Mouse (Mus musculus): ENCODE data around the gene Ptn. TPM values are rescaled to one million over a fixed set of nuclear protein-coding genes. Genes with fewer than 3 reads are reported as not detected.
A peak's percentile ranks its signal among the peaks of the same experiment; 100 is the strongest.

The Ptn gene
- total and polyA plus RNA-seq, 2 experiments from 2014 or later, result 486 to 1,122 TPM

GRCm38 (mm10) chr6:36797066-36797655, 12.9 kb downstream of the Ptn start:
- 27% methylated on average over 3 of the region's 3 CpGs for WGBS
- ATAC-seq (ENCODE audit: low FRiP score) (0 out of 2 replicates have a peak, but pooled peaks have one; percentile 39), DNase-seq (ENCODE audit: low spot score) (peak; percentile 55)
- no peak overlapping the region for H3K4me2 ChIP-seq (ENCODE audit: low read depth, low read length, poor library complexity, severe bottlenecking)
- 0 out of 2 replicates have a peak overlapping the region, but pooled peaks have one; percentile 29 for H3K9ac ChIP-seq (replicated peaks; ENCODE audit: low read length, poor library complexity, severe bottlenecking)
- H3K4me1 ChIP-seq (ENCODE audit: insufficient read depth, low read length), result 0 out of 2 replicates have a peak, but pooled peaks cover 3% of the 10 kb centered on the region
- no peaks in the 10 kb centered on the region for H3K27me3 ChIP-seq (ENCODE audit: insufficient read depth, low read length)
- no peaks in the 10 kb centered on the region for H3K9me3 ChIP-seq (ENCODE audit: low read length)
- no peak overlapping the region for H3K4me3 ChIP-seq (ENCODE audit: low read depth, low read length)
- H3K36me3 ChIP-seq (ENCODE audit: insufficient read depth, low read length), result no peaks in the 10 kb centered on the region
- TF ChIP-seq CTCF (IDR thresholded peaks at IDR 0.05), result no peak
- H3K27ac ChIP-seq (ENCODE audit: low read depth, low read length), result peak overlapping the region; percentile 57

- H3K4me3 ChIP-seq (ENCODE audit: low read depth, low read length), result no peak overlapping the region
- peak; percentile 53 for TF ChIP-seq CTCF (IDR thresholded peaks at IDR 0.05)
- H3K9ac ChIP-seq (replicated peaks; ENCODE audit: low read length, poor library complexity, severe bottlenecking), result no peak overlapping the region
- DNase-seq (ENCODE audit: low spot score), result peak; percentile 50
- H3K27ac ChIP-seq (ENCODE audit: low read depth, low read length), result 0 out of 2 replicates have a peak overlapping the region, but pooled peaks have one; percentile 43
- whole genome bisulfite sequencing, result 78% methylated on average over 4 of the region's 4 CpGs
- ATAC-seq (ENCODE audit: low FRiP score), result no peak
- H3K27me3 ChIP-seq (ENCODE audit: insufficient read depth, low read length), result no peaks in the 10 kb centered on the region
- H3K9me3 ChIP-seq (ENCODE audit: low read length), result no peaks in the 10 kb centered on the region
- no peaks in the 10 kb centered on the region for H3K36me3 ChIP-seq (ENCODE audit: insufficient read depth, low read length)
- no peak overlapping the region for H3K4me2 ChIP-seq (ENCODE audit: low read depth, low read length, poor library complexity, severe bottlenecking)
- H3K4me1 ChIP-seq (ENCODE audit: insufficient read depth, low read length), result no peaks in the 10 kb centered on the region
These were observed 15.5 kb downstream of the Ptn start for GRCm38 (mm10) chr6:36794535-36794934.

- TF ChIP-seq CTCF (IDR thresholded peaks at IDR 0.05), result no peak
- no peaks in the 10 kb centered on the region for H3K27me3 ChIP-seq (ENCODE audit: insufficient read depth, low read length)
- no peaks in the 10 kb centered on the region for H3K9me3 ChIP-seq (ENCODE audit: low read length)
- no peak overlapping the region for H3K9ac ChIP-seq (replicated peaks; ENCODE audit: low read length, poor library complexity, severe bottlenecking)
- H3K27ac ChIP-seq (ENCODE audit: low read depth, low read length), result peak overlapping the region; percentile 43; the same call in 1 of the 2 replicates
- H3K36me3 ChIP-seq (ENCODE audit: insufficient read depth, low read length), result no peaks in the 10 kb centered on the region
- DNase-seq (ENCODE audit: low spot score), result peak; percentile 69
- peaks cover 3% of the 10 kb centered on the region for H3K4me1 ChIP-seq (ENCODE audit: insufficient read depth, low read length)
- H3K4me3 ChIP-seq (ENCODE audit: low read depth, low read length), result no peak overlapping the region
- 52% methylated on average over 5 of the region's 5 CpGs for WGBS
- H3K4me2 ChIP-seq (ENCODE audit: low read depth, low read length, poor library complexity, severe bottlenecking), result no peak overlapping the region
- 0 out of 2 replicates have a peak, but pooled peaks have one; percentile 38 for ATAC-seq (ENCODE audit: low FRiP score)
These were observed 16.2 kb downstream of the Ptn start for GRCm38 (mm10) chr6:36793775-36794174.

GRCm38 (mm10) chr6:36789261-36789660, 20.8 kb downstream of the Ptn start:
- Histone ChIP-seq H3K4me3 (ENCODE audit: low read depth, low read length) (no peak overlapping the region), H3K27ac (ENCODE audit: low read depth, low read length) (peak overlapping the region; percentile 40), H3K9ac (replicated peaks; ENCODE audit: low read length, poor library complexity, severe bottlenecking) (no peak overlapping the region), H3K4me1 (ENCODE audit: insufficient read depth, low read length) (peaks cover 14% of the 10 kb centered on the region), H3K27me3 (ENCODE audit: insufficient read depth, low read length) (no peaks in the 10 kb centered on the region), H3K4me2 (ENCODE audit: low read depth, low read length, poor library complexity, severe bottlenecking) (no peak overlapping the region), H3K9me3 (ENCODE audit: low read length) (no peaks in the 10 kb centered on the region), H3K36me3 (ENCODE audit: insufficient read depth, low read length) (no peaks in the 10 kb centered on the region)
- 35% methylated on average over 4 of the region's 4 CpGs for WGBS
- ATAC-seq (ENCODE audit: low FRiP score), result no peak
- no peak for DNase-seq (ENCODE audit: low spot score)
- no peak for TF ChIP-seq CTCF (IDR thresholded peaks at IDR 0.05)

- Histone ChIP-seq H3K4me1 (ENCODE audit: insufficient read depth, low read length) (peaks cover 14% of the 10 kb centered on the region), H3K27ac (ENCODE audit: low read depth, low read length) (peak overlapping the region; percentile 40), H3K4me2 (ENCODE audit: low read depth, low read length, poor library complexity, severe bottlenecking) (peak overlapping the region; percentile 15; the same call in 1 of the 2 replicates), H3K9ac (replicated peaks; ENCODE audit: low read length, poor library complexity, severe bottlenecking) (no peak overlapping the region), H3K36me3 (ENCODE audit: insufficient read depth, low read length) (no peaks in the 10 kb centered on the region), H3K27me3 (ENCODE audit: insufficient read depth, low read length) (no peaks in the 10 kb centered on the region), H3K4me3 (ENCODE audit: low read depth, low read length) (no peak overlapping the region), H3K9me3 (ENCODE audit: low read length) (no peaks in the 10 kb centered on the region)
- ATAC-seq (ENCODE audit: low FRiP score) (no peak), DNase-seq (ENCODE audit: low spot score) (no peak)
- no peak for TF ChIP-seq CTCF (IDR thresholded peaks at IDR 0.05)
- 26% methylated on average over 12 of the region's 12 CpGs for WGBS
These were observed 21.3 kb downstream of the Ptn start for GRCm38 (mm10) chr6:36788576-36789191.

- H3K4me1 ChIP-seq (ENCODE audit: insufficient read depth, low read length), result peaks cover 14% of the 10 kb centered on the region
- TF ChIP-seq CTCF (IDR thresholded peaks at IDR 0.05), result no peak
- ATAC-seq (ENCODE audit: low FRiP score) (peak; percentile 57; the same call in 1 of the 2 replicates), DNase-seq (ENCODE audit: low spot score) (peak; percentile 62)
- no peak overlapping the region for H3K4me3 ChIP-seq (ENCODE audit: low read depth, low read length)
- no peak overlapping the region; the same call in 1 of the 2 replicates for H3K9ac ChIP-seq (replicated peaks; ENCODE audit: low read length, poor library complexity, severe bottlenecking)
- no peaks in the 10 kb centered on the region for H3K27me3 ChIP-seq (ENCODE audit: insufficient read depth, low read length)
- peak overlapping the region; percentile 67 for H3K27ac ChIP-seq (ENCODE audit: low read depth, low read length)
- H3K36me3 ChIP-seq (ENCODE audit: insufficient read depth, low read length), result 0 out of 2 replicates have a peak, but pooled peaks cover 2% of the 10 kb centered on the region
- 37% methylated on average over 3 of the region's 3 CpGs for WGBS
- H3K4me2 ChIP-seq (ENCODE audit: low read depth, low read length, poor library complexity, severe bottlenecking), result no peak overlapping the region
- no peaks in the 10 kb centered on the region for H3K9me3 ChIP-seq (ENCODE audit: low read length)
These were observed 25.3 kb downstream of the Ptn start for GRCm38 (mm10) chr6:36784682-36785208.
